10 mouse cellular contexts compared by ENCODE assay signal in the genomic region with DNA sequence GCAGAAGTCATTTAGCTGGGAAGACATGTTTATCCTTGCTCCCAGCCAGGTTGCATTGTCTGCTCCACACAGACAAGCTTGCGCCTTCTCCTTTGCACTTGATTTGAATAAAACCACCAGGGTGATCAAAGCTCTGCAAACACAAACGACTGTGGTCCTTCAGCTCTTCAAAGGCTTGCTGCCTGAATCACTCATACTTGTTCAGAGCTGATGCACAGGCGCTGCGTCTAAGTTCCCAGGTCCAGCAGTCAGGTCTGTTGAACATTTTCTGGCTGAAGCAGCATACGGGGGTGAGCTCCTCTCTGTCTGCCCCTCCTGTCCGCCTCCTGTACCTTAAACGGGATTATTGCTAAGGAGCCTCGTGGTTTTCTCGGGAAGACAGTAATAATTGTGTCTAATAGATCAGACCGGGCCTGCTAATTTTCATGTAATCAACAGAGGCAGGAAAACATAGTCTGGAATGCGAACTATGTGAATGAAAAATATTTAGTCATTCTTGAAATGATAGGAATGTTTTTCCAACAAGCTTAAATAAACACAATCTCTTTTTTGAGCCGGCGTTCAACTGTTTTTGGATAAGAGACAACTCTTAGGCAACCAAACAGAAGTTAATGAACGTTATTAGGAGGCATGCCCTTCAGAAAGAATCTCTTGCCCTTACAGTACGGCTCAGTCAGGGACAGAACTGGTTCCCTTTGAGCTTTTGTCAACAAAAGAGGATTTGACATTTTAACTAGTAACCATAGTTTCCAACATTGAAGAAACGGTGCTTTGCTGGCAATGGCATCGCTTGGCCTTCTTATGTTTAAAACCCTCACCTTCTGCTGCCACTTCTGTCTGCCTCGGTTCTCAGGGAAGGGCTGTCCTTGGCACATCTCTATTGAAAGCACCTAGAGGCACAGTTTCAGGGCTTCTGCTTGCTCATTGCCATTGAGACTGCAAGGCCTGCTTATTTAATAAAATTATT.
DNase-seq lines count a peak whose midpoint lies in the region; ATAC-seq and TF ChIP-seq lines count a peak whose summit lies in the region.
"Had no signal": no experiment of that assay in that cellular context is flagged by ENCODE, and none has a peak within 500 bp of the region (broad histone marks: within the 10 kb centered on the region; RNA-seq: fewer than 3 reads in every experiment).

No protein-coding gene starts in this region.

- H3K9me3 ChIP-seq in liver, postnatal 0 days (ENCODE audit: low read length), result no peaks in the 10 kb centered on the region
- H3K9me3 ChIP-seq: megakaryocyte, embryonic 14.5 days had no signal

- TF ChIP-seq CTCF in kidney, adult 2 months (conservative IDR thresholded peaks at IDR 0.05; ENCODE audit: insufficient read depth, insufficient read length, low read depth, low read length), result no peak
- TF ChIP-seq CTCF in liver, postnatal 0 days (IDR thresholded peaks at IDR 0.05; ENCODE audit: low read depth), result no peak

- DNase-seq in kidney, adult 2 months, result peak; percentile 56
- no peak for DNase-seq in kidney, postnatal 36 days
- peak; percentile 37 for DNase-seq in fibroblast of lung, adult 2 months (ENCODE audit: low read depth)
- peak; percentile 52 for DNase-seq in lung, postnatal 36 days
- DNase-seq in thymus, postnatal 0 days (ENCODE audit: low spot score), result no peak
- no peak for DNase-seq in layer of hippocampus, postnatal 10 days (ENCODE audit: low spot score in 2 of 2)
- DNase-seq in liver, postnatal 0 days, result no peak
- DNase-seq: thymus, adult 18-20 months had no signal

- H3K36me3 ChIP-seq in kidney, adult 2 months (ENCODE audit: control insufficient read depth, insufficient read depth, low read length), result no peaks in the 10 kb centered on the region
- H3K36me3 ChIP-seq in liver, postnatal 0 days (replicated peaks; ENCODE audit: insufficient read depth, low read length), result no peaks in the 10 kb centered on the region

- H3K4me1 ChIP-seq in kidney, adult 2 months (ENCODE audit: control insufficient read depth, insufficient read depth, low read length), result peaks cover 4% of the 10 kb centered on the region; the same call in 1 of the 2 replicates
- H3K4me1 ChIP-seq in brown adipose tissue, adult 24 weeks (ENCODE audit: control insufficient read depth, insufficient read depth, insufficient read length, low read length), result peaks cover 19% of the 10 kb centered on the region
- H3K4me1 ChIP-seq in liver, postnatal 0 days (ENCODE audit: insufficient read depth), result peaks cover 8% of the 10 kb centered on the region

- H3K4me3 ChIP-seq in kidney, adult 2 months (ENCODE audit: insufficient read depth, low read depth, low read length), result no peak overlapping the region
- H3K4me3 ChIP-seq in brown adipose tissue, adult 24 weeks (ENCODE audit: insufficient read depth, low read depth, low read length), result no peak overlapping the region
- no peak overlapping the region for H3K4me3 ChIP-seq in liver, postnatal 0 days (ENCODE audit: low read depth, low read length)
- H3K4me3 ChIP-seq: megakaryocyte, embryonic 14.5 days had no signal

- TF ChIP-seq POLR2A in kidney, adult 2 months (IDR thresholded peaks at IDR 0.05; ENCODE audit: low read depth, low read length), result no peak

- H3K27ac ChIP-seq in kidney, adult 2 months (ENCODE audit: insufficient read depth, low read depth, low read length), result peak overlapping the region; percentile 46; the same call in 1 of the 2 replicates
- peak overlapping the region; percentile 53 for H3K27ac ChIP-seq in brown adipose tissue, adult 24 weeks (replicated peaks; ENCODE audit: low read depth, low read length)
- H3K27ac ChIP-seq in liver, postnatal 0 days (ENCODE audit: low read depth), result no peak overlapping the region

- no peak overlapping the region for H3K4me2 ChIP-seq in liver, postnatal 0 days (ENCODE audit: low read depth, low read length)

- no peaks in the 10 kb centered on the region for H3K27me3 ChIP-seq in kidney, adult 2 months (replicated peaks; ENCODE audit: control insufficient read depth, insufficient read depth, low read length)
- no peaks in the 10 kb centered on the region for H3K27me3 ChIP-seq in liver, postnatal 0 days (ENCODE audit: insufficient read depth, low read length)
- H3K27me3 ChIP-seq: megakaryocyte, embryonic 14.5 days had no signal

- no peak overlapping the region for H3K9ac ChIP-seq in liver, postnatal 0 days (replicated peaks)

- ATAC-seq in liver, postnatal 0 days, result no peak

- 30% methylated on average over 18 of the region's 18 CpGs for WGBS in kidney, adult 2 months
- WGBS in liver, postnatal 0 days (ENCODE audit: insufficient replicate concordance), result 58% methylated on average over 18 of the region's 18 CpGs

- TF ChIP-seq EP300 in liver, postnatal 0 days (IDR thresholded peaks at IDR 0.05; ENCODE audit: low read depth), result no peak

Comparison
In these comparisons a context has a peak if more than half of its experiments do, and no peak if none do; other contexts are left out.
1. DNase-seq: peak in kidney, adult 2 months (single experiment), fibroblast of lung, adult 2 months (single experiment) and lung, postnatal 36 days (single experiment); none in kidney, postnatal 36 days (0 of 2), thymus, postnatal 0 days (single experiment), layer of hippocampus, postnatal 10 days (0 of 2) and liver, postnatal 0 days (single experiment).